Mouse (Mus musculus): ENCODE results near the gene Aqp1.
A peak's percentile ranks its signal among the peaks of the same experiment; 100 is the strongest.

Aqp1 gene

DNA sequence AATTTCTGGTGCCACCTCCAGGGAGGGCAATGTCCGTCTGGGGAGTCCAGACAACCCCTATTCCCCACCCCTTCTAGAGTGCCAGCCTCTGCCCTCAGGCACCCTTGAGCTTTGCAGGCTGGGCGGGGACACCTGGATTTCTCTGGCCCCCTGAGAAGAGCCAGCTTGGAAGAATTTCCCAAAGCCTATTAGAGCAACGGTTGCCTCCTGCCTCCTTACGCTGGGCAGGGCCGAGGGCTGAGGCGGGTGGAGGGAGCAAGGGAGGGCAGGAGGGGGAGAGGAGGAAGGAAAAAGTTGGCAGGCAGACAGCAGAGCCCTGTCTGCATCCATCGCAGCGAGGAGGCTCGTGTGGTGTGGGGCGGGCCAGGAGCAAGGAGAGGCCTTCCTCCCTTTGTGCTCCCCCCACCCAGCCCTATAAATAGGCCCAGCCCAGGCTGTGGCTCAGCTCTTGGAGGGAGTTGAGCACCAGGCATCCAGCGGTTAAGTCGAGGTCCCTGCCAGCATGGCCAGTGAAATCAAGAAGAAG lies at the start of gene Aqp1:
Aqp1 (plus strand) TSS at position 444 of the 526 bp plus-strand sequence.
- DNase-seq (ENCODE audit: low spot score): no peak

DNA sequence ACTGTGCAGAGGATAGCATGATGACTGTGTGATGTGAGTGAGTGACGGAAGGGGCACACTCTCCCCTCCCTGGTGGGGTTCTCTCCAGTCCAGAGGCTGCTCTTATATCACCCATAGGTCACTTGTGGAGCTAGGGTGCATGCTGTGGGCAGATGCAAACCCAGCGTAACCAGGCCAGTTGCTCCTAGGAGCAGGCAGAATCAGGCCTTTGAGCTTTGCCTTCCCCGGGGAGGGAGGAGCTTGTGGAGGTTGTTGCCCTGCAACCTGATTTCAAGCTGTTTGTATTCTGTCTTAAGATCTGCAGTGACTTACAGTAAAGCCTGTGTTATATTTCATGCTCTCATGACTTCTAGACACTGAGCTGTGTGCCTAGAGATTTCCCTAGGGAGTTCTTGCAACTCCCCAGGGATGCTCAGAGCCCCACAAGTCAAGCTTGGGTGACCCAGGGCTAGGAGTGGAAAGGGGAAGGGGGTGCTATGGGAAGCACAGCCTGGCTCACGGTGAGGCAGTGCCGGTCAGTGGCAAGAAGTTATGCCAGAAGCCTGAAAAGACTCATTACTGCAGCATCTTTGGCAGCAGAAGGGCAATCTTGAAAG lies 48.1 kb upstream of the Aqp1 start:
- no peak for DNase-seq (ENCODE audit: low spot score)

DNA sequence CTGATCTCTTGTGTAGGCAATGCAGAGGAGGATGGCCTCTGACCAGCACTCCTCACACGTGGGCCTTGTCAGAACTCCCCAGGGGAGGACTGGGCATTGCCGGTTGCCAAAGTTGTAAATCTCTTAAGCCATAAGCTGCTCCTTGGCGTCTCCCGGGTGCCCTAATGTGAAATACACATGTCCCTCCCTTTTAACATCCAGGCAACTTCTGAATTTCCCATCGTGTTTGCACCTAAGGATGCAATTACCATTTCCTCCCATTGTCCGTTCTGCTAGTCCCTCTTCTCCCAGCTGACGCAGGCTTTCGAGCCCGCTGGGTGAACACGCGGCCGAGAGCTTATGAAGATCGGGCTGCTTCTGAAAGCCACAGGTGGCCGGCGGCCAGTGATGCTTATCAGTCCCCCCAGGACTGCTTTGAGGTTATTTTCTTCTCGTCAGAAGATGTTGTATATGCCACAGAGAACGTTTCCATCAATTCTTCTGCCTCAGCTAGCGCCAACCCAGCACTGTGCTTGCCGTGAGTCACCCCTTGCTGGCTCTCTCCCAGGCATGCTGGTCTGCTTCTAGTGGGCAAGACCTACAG lies 41.6 kb upstream of the Aqp1 start:
- peak; percentile 43 for DNase-seq (ENCODE audit: low spot score)

DNA sequence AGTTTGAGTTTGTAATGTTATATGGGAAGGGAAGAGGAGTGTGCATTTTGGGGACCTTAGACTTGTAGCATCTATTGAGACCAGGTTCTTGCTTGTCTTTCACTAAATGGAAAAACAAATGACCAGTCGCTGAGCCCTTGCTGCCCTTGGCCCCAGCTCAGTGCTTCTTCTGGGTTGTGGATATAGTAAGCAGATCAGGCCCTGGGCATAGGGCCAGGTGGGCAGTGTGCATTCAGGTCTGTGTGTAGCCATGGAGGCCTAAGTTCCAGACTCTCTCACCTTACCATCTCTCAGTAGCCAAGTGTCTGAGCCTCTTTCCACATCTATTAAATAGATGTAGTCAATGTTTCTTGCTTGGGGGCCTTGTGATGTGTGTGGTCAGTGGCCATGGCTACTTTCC lies 40.9 kb upstream of the Aqp1 start:
- no peak for DNase-seq (ENCODE audit: low spot score)

DNA sequence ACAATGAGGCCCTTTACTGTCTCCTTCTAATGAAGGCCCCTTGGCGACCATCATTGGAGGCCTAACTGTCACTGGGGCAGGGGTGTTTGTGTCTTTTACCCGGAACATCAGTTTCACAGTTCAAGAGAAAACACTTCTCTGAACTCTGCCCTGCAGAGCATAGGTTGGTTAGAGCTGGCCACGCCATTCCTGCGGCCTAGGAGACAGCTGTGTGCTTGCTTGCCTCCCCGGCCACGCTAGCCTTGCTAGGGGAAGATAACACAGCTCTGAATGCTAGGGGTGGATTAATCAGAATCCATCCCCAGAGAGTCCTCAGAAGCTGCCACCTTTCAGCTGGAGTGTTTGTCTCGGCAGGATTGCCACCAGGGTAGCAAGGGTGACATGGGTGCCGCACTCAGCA lies 36.8 kb upstream of the Aqp1 start:
- DNase-seq (ENCODE audit: low spot score): no peak

DNA sequence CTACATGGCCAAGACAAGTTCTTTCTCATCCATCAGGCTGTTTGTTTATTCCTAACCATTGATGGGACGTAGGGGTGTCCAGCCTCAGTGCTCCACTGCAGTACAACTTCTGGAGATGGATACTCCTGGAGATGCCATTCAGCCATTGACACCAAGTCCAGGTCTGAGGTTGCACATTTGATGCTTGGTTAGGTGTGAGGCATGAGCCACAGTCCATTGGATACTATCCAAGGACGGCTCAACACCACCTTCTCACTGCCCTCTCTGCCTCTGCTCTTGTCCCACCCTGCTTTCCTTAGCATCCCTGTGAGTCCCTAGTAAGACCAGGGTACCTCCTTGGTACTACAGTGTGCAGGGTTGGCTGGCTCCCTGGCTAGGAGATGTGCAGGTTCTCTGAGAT lies 36.3 kb upstream of the Aqp1 start:
- DNase-seq (ENCODE audit: low spot score): no peak

DNA sequence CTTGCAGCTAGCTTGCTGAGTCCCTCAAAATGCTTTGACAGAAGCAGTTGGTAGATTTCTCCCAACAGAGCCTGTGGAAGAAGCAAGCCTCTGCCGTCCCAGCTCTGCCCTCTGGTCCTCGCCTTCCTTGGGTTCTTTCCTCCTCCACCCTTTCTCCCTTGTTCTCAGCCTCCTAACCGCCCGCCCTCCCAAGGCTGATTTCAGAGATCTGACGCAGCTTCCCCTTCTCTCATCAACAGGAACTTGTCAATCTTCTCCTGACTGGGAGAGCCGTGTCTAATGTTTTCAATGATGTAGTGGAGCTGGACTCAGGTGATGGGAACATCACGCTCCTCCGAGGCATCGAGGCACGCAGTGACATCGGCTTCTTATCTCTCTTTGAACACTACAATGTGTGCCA lies 35.5 kb upstream of the Aqp1 start:
- no peak for DNase-seq (ENCODE audit: low spot score)

DNA sequence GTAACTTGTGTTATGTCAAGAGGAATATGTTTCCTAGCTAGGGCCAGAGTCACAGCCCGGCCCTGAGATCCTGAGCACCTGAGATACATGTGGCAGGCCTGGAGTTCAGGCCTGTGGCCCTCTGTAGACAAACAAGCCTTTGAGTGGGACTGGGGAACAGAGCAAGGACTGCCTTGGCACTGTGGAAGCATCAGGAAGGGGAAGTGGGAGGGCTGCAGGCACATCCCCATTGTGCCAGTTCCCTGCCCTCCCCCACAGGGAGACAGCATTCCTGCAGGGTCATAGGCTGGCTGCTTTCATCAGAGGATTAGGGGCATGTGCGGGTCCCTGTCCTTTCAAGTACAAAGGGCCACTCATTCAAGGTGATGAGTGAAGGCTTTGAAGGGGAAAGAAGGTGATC lies 26.1 kb upstream of the Aqp1 start:
- DNase-seq (ENCODE audit: low spot score): no peak

DNA sequence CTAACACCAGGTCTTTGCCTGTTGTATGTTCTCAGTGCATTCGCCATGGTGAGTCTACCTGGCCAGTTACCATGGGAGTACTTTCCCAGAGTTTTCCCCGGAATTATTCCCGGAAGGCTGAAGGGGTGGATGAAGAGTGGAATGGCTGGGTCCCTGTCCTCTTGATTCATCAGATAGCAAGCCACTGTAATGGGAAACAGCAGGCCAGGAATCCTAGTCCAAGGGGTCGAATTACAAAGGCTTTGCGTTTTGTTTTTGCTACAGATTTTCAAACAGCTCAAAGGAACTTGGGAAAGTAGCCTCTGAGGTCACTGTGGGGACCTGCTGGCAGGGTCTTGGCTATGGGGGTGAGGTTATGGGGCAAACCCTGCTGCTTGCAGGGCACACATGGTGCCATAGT lies 24.3 kb upstream of the Aqp1 start:
- DNase-seq (ENCODE audit: low spot score): peak; percentile 79

DNA sequence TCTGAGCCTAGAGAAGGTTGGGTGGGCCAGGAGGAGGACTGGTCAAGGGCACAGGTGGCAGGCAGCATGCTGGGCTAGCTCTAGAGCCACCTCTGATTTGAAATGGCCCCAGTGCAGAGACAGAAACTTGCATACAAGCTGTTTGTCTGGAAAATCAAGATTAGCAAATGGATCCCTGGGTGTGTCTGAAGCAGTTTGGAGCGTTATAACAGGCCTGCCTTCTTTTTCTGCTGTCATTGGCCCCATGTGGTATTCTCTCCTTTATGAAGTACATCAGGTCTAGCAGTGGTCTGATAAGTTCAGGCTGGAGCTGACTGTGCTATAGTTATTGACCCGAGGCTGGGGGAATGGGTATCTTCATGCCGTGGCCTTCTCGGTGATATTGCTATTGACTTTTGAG lies 22.3 kb upstream of the Aqp1 start:
- no peak for DNase-seq (ENCODE audit: low spot score)

DNA sequence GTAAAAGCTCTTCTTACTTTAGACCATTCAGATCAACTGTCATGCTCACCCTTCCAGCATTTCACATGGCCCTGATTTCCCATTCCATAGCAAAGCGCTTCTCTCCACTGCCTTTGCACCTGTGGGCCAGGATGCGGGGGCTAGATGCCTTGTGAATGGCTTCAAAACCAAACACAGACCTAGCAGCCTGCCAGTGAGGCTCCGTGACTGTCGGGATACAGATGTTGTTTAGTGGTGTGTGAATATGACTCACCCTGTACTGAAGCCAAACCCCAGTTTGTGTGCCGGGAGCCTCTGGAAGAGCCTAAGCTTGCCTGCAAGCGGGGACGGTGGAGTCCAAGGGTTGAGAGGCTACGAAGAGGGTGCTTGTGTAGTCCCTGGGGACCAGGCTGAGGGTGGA lies 21.6 kb upstream of the Aqp1 start:
- DNase-seq (ENCODE audit: low spot score): no peak

DNA sequence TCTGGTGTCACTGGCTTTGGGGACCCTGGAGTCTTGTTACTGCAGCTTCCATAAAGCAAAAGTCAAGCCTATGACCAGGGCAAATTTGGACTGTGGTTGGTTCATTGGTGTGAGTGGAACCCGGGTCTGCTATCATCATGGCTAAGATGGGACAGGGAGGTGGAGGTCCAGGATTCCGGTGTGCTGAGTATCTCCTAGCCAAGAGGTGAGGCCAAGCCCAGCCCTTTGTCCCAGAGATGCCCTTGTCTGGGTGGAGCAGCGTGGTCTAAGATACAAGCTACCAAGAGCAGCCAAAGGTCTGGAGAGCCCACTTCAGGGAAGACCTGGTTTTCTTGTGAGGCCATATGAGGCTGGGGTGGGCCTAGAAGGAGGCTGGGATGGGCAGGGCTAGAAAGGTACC lies 17.6 kb upstream of the Aqp1 start:
- DNase-seq (ENCODE audit: low spot score): no peak

DNA sequence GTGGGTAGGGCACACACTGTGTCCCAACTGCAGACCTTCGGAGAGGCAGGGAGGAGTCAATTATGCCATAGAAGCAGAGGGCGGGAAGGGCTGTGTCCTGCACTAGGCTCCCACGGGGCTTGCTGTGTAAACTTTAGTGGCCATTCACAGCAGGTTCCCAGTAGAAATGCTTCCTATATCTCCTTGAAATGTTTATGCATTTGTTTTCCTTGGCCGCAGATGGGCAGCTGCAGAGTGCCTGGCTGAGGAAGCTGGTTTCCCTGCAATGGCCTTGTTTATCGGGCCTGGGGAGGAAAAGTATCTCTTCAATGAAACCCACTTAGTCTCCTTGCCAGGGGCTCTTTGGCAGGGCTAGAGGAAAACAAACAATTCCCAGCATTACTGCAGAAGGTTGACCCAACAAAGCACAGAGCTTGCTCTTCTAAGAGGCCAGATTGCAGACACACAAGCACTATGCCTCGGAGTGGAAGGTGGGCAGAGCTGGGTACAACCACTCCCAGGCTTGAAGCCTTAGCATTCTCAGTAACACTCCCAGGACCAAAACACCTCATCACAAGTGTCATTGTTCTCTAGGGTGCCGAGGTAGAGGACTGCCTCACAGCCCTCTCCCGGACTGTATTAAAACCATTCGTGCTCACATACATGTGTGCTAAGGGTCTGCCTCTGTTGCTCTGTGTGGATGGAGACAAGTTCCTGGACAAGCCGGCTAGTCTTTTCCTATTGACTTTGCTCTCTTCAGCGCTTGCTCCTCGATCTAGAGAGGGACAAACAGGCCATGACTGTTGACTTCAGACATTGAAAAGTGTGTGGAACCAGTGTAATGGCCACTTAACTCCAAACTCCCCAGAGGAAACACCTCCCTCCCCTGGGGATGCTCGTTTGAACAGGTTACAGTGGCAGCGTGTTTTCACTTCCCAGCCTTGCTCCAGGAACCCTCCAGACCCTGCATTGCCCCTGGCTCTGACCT lies 16.4 kb upstream of the Aqp1 start:
- DNase-seq (ENCODE audit: low spot score): no peak

DNA sequence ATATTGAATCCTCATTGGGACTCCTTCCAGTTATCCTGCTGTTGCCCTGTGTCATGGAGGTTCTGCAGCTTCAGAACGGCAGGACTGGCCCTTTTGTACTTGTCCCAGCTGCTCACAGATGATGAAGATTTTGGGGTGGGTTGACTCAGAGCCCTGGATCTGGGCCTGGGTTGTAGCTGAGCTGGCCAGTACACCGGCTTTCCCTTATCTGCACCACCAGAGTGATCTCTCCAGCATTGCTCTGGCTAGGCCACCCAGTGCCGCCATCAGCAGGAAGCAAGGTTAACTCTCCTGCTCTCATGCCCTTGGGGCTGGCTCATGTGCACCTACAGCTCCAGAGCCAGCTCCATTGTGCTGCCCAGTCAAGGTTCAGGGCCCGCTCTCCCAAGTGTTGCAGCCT lies 15.3 kb upstream of the Aqp1 start:
- DNase-seq (ENCODE audit: low spot score): no peak

DNA sequence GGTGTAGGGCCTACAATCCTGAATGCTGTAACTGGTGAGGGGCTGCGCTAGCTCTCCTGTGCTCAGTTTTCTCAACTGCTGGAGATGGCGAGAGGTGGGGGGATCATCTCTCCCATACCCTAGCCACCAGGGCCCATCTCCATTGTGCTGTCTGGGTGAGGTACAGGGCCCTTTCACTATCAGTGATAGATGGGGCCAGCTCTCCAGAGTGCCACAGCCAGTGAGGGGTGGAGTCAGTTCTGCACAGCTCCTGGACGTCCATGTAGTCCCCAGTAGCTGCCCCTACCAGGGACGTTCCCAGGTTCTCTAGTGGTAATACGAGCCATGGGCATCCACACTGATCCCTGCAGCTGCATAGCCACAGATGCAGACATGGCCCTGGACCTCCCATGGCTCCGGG lies 14.7 kb upstream of the Aqp1 start:
- no peak for DNase-seq (ENCODE audit: low spot score)

DNA sequence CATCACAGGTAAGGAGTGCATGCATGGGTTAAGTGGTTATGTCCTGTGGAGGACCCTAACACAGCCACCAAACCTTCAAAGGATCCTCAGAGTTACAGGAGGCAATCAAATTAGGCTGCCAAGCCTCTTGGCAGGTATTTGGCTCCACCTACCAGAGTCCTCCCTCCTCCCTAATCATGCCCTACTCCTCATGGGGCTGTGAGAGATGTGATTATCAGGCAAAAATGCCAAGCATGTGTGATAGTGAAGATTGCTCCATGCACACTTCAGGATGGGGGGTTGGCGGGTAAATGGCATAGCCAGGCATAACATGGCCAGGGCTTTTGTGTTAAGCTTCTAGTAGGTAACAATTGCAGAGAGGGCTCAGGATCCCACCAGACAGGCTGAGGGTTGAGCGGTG lies 13.3 kb upstream of the Aqp1 start:
- no peak for DNase-seq (ENCODE audit: low spot score)

DNA sequence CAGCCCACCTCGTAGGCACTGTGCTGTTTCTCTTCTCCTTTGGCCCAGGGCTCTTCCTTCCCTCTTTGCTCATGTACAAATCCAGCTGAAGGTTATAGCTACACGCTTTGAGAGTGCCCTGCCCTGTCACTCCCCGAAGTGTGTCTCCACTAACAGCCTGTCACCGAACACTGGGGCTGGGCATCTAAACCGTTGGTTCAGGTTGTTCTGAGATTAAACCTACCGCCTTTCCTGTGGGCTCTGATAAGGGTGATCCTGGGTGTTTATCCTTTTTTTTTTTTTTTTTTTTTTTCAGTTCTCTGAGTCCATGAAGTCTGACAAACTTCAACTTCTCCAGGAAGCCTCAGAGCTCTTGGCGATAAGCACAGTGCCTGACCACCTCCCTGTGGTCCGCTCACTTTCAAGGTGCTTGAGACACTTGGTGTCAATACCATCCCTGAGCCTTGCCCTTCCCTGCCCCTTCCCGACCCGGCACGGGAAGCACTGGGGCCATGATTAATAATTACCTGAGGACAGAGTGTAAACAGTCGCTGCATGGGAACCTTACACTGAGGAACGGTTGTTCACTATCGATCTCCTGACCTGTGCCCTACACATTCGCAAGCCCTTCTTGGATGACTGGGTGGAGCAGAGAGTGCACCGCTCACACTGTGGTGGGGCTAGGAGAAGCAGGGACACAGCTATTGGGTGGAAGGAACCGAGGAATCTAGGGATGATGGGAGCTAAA lies 12.2 kb upstream of the Aqp1 start:
- DNase-seq (ENCODE audit: low spot score): no peak

DNA sequence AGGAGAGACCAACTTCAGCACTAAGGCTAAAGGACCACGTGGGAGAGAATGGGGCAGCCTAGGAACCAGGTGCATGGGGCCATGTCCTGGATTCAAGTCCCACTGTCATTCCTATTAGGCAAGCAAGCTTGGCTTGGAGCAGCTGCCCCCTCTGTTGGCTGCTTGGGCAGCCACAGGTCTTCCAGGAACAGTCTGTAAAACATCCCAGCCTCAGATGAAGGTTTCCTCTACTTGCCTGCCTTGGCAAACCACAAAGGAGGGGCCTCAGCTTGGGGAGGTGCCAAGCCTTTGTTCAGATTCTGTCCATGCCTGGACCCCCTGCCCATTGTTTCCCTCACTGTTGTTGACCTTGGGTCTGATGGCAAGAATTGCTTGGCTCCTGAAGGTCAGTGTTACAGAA lies 11.4 kb upstream of the Aqp1 start:
- no peak for DNase-seq (ENCODE audit: low spot score)

DNA sequence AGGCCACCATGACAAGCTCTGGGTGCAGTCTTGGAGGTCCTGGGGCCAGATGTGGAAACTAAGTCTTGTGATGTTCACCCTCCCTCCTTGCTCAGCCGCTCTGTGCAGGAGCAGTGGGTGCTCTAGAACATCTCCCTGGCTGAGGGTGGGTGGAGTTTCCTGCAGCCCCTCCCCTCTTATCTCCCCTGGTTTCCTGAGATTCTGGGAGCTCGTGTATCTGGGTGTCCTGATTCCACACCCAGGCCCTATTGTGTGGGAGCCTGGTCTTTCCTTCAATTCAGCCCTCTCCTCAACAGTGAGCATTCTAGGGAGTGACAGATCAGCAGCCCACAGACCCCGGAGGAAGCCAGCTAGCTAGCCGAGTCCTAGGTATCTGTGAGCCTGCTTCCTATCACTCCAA lies 9.9 kb upstream of the Aqp1 start:
- no peak for DNase-seq (ENCODE audit: low spot score)

DNA sequence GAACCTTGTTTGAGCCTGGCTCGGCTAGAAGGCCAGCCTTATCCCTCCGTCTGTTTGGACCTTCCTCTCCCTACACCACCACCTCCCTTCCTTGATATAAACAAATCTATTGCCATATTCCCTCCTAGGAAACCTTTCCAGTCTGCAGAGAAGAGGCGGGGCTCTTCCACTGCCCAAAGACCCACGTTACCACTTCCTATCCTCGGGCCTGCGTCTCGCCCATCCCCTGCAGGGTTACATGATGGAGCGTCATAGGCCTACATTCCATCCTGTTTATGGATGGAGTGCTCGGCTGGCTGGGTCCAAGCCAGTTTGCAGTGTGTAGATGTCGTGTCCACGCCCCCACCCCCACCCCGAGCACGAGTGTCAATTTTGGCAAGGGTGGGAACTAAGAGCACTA lies 8.9 kb upstream of the Aqp1 start:
- DNase-seq (ENCODE audit: low spot score): no peak

DNA sequence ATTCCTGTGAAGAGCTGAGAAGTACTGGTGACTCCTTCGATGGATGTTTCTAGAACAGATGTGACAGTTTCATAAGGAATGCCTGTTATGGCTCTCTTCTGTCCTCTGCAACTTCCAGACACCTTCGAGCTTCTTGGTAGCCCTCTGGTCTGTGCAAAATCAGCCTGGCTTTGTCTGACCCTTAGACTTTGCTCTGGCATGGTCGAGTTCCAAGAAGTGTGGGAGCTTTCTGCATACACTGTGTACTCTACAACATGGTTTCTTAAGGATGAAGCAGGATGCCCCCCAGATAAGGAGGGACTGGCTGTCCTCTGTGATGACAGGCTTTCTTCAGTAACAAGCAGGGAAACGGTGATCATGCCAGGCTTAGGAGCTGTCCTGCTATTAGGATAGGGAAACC lies 8.1 kb upstream of the Aqp1 start:
- DNase-seq (ENCODE audit: low spot score): no peak

DNA sequence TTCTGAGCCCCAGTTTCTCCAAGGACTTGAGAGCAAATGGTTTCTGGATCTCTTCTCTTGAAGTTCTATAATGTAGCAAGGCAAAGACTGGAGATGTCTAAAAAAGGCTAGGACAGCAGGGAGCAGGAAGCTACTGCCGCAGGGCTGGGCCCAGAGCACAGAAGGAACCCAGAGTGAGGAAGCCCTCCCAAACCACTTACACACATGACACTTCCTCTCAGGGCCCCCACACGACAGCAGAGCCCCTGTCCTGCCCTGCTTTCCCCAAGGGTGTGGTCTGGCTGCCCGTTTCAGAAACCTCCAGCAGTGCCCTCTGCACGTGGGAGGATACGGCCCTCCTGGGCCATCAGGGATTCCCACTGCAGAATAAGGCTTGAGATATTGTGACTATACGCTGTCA lies 4.9 kb upstream of the Aqp1 start:
- DNase-seq (ENCODE audit: low spot score): no peak

Measured in embryo, embryonic 10.5 days (tissue).